Mouse (Mus musculus) erythroblast, embryonic 14.5 days (primary cell): Measurements from ENCODE around the gene H2-Ke6.

Experiments used
- GATA1 ChIP-seq: IDR thresholded peaks from 2 replicates; pipeline ENCODE4 v1.6.1; 2012; ENCODE audit warnings: low read length, inconsistent platforms, mixed read lengths
- TAL1 ChIP-seq: IDR thresholded peaks from 3 replicates; pipeline ENCODE4 v1.6.1; 2012; ENCODE audit warnings: low read length, inconsistent platforms, mixed read lengths

- no peak for TF ChIP-seq GATA1
- no peak for TF ChIP-seq TAL1
Observed at GRCm38 (mm10) chr17:34032806-34033205, 4.9 kb upstream of the H2-Ke6 start.
